Mouse (Mus musculus): ENCODE measurements at regions not wholly inside any gene's neighbourhood (a gene's known extent, or its start where the extent isn't known, plus 50 kb on each side); places are given as distances from the start of the nearest gene placed in this dataset.

DNA sequence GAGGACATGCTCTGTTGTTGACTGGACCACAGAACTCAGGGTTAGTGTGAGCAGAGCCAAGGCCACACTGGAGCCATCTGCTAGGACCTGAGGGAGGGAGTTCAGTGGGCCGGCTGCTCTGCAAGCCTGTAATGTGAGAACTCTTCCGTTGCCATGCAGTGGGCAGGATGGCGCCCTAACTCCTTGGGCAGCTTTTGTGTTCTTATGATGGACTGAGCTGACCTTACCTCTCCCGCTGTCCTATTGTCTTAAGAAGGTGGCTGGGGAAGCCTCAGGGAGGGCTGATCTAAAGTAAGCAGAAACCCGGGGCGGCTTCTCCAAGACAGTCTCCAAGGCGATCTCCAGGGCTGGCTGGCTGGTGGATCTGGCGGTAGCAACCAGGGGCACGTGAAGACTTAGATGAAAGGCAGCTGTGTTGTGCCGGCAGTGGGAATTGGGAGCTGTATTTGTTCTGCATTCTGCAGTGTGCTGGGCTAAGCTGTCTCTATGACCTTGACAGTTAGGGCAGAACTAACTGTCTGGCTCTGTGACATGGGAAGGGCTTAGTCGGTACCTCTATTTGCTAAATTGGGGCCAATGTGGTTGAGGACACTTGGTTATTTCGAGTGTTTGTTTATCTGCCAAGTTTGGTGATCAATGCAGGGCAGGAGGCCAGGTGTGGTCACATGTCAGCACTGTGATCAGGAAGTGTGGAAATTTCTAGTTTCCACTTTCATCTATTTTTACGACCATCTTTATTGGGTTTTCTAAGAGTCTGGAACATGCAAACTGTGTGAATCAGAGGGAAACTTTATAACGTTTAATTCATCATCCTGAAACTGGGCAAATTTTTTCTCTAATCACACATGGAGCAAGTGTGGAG, 843.1 kb upstream of the Car8 start:
- peak; percentile 64 to 75 for DNase-seq

- peak; percentile 28 to 42 for DNase-seq
Observed at GRCm38 (mm10) chr4:9080821-9081493, 842.1 kb upstream of the Car8 start.

- DNase-seq = peak in 1 of 2 experiments; percentile 24
Observed at GRCm38 (mm10) chr4:9079828-9080245, 841.0 kb upstream of the Car8 start.

GRCm38 (mm10) chr4:9074447-9074846, 835.6 kb upstream of the Car8 start:
- DNase-seq = no peak

DNA sequence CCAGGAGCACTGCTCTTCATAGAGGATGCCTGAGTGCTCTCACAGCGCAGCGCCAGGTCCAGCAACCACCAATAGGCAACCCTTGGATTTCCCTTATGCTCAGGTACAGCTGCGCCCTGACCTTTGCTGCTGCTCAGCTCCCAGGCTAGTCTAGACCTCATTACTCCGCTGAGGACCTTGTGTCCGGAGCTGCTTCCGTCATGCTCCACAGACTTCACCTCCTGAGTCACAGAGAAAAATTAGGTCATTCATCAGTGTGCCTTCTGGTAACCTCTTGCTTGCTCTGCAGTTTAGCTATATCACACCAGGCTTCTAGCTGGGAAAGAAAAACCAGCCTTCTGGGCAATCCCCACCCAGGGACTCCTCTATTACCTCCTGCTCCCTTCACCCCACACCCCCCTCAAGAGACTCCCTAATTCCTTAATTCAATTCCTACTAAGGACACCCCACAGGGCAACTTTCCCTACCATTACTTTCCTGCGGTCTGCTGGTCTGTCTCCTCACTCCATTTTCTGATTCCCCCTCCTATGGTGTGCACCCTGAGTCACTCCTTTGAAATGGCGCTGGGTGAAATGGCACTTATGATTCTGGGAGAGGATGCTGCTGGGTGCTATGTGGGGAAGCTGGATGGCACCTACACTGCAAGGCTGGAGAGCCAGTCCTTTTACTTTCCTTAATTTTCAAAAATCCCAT, 835.0 kb upstream of the Car8 start:
- peak; percentile 55 to 64 for DNase-seq

DNA sequence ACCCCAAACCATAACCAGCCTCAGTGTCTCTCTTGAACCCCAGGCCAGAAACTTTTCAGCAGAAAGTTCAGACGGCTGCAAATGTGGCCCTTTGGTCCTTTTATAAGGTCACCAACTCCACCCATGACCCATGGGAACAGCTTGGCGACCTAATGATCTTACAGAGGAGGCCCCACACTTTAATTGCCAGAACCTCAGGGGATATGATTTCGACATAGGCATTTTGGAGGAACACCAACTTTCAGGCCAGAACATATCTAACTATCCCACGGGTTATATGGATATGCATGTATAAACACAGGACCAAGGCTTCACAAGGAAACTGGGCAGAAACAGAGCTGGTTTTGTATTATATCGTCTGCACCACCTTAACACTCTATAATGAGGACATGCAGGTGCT, 833.5 kb upstream of the Car8 start:
- DNase-seq = no peak

GRCm38 (mm10) chr4:9067874-9068273, 829.0 kb upstream of the Car8 start:
- DNase-seq = no peak

DNA sequence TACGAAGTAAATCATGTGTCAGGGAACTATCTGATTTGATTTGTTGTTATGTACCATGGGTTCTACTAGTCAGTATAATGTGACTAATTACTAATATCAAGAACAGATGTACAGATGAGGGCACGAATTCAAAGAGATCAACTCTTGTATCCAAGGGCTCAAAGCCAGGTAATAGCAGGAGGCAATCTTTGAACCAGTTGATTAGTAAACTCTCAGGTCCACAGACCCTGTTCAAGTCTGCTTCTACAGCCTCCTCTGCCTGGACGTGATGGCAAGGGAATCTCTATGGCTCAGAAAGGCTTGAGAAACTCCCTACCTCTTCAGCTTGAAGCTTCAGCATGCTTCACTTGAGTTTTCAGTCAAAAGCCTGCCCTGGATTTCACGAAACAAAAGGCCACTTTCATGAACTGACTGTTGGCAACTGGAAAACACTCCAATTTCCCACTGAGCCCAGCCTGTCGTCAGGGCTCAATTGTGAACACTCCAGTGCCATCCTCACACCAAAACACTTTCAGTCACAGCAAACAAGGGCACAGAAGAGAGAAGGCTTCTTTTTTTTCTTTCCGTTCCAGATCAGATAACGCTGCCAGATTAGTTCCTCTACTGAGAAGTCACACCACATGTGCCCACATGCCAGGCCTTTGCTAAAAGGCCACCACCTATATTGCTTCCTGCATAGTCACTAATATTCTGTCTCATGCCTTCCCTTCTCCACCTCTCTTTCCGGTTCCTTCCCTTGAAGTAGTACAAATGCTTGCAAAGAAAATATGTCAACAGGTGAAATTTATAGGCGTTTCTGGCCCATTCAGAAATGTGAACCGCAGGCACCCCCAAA, 827.4 kb upstream of the Car8 start:
- DNase-seq = no peak

DNA sequence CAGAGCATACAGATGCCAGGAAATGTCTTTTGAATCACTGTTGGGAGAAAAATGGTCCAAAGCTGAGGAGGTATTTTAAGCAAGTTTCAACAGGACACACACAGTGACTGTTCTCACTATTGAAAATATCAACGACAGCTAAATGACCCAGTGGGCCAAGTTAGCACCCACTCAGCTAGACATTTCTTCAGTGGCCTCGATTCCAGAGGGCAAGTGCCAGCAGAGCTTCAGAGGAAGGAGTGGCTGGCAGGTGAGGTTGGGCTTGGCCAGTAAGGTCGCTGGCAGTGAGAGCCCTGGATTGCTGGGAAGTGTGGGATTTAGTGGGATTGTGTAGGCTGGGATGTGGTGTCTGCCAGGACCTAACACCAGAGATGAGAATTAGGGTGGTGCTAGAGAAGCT, 823.1 kb upstream of the Car8 start:
- DNase-seq = no peak

DNA sequence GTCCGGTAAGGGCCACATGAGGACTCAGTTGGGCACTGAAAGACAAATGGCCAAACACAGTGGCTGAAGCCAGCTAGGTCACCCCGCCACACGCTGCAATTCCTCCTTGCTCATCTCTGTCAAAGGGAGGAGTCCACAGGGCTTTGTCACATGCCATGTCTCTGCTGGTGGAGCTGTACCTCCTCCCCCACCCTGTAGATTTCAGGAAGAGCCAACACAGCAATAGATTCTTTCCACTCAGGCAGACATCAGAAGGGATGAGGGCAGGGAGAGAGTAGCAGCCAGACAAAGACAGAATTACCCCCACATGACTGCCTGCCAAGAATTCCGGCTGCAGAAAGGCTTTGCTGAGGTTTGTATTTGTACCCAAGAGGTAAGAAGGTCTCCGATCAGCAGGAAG, 821.4 kb upstream of the Car8 start:
- no peak for DNase-seq

GRCm38 (mm10) chr4:9057676-9058075, 818.8 kb upstream of the Car8 start:
- DNase-seq = no peak

- DNase-seq = peak; percentile 24 to 29
Observed at GRCm38 (mm10) chr4:9057113-9057512, 818.3 kb upstream of the Car8 start.

GRCm38 (mm10) chr4:9055876-9056275, 817.0 kb upstream of the Car8 start:
- DNase-seq = peak; percentile 31 to 44

- DNase-seq = no peak
Observed at GRCm38 (mm10) chr4:9055266-9055820, 816.5 kb upstream of the Car8 start.

DNA sequence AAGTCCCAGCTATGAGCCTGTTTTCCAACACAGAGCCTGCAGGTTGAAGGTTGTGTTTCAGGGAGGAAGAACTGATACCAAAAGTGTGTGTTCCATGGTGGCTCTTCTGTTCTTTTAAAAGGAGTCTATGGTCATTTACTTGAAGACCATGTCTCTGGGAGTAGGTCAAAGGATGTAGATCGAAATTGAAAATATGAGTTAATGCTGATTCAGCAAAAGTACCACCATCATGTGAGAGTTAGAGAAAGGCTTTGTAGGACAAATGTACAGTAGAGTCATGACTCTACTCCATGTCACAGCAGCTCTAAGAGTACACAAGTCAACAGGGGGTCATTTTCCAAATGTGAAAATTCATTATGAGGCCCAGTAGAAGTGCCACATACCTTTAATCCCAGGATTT, 810.0 kb upstream of the Car8 start:
- DNase-seq = no peak

GRCm38 (mm10) chr4:9047151-9047550, 808.3 kb upstream of the Car8 start:
- DNase-seq = no peak

DNA sequence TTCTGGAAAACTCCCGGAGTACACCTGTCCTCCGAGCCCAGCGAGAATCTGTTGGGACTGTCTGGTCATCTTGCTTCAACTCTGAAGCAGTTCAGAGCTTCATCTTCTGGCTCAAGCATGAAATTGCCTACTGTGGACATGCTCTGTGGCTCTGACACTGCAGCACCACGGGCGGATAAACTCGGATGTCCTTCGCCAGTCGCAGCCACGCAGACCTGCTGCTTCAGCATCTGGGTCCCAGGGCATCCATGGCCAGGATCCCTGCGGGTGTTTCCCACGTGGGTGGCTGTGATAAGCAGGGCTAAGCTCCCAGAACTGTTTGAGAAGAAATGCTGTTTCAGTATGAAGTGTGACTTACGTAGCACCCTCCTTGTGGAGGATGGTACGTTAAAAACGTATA, 807.6 kb upstream of the Car8 start:
- peak; percentile 62 to 64 for DNase-seq

DNA sequence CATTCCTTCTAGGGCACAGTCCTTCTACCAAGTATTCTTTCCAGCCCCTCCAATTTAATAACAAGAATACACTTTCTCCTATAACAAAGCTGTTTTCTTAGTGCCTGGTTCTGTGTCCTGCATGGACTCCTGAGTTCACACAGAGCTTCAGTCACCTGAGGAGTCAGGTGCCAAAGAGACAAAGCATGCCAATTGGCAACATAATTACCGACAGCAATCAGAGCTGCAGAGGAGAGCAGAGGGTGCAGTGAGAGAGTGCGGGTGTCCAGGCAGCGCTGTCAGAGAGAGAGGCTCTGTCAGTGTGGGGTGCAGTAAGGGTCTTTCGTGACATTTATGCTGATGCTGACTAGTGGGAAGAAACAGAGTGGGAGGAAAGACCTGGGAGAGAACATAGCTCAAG, 807.2 kb upstream of the Car8 start:
- DNase-seq = peak; percentile 47 to 63

- DNase-seq = no peak
Observed at GRCm38 (mm10) chr4:9036005-9036404, 797.2 kb upstream of the Car8 start.

- DNase-seq = no peak
Observed at GRCm38 (mm10) chr4:9035350-9035749, 796.5 kb upstream of the Car8 start.

DNA sequence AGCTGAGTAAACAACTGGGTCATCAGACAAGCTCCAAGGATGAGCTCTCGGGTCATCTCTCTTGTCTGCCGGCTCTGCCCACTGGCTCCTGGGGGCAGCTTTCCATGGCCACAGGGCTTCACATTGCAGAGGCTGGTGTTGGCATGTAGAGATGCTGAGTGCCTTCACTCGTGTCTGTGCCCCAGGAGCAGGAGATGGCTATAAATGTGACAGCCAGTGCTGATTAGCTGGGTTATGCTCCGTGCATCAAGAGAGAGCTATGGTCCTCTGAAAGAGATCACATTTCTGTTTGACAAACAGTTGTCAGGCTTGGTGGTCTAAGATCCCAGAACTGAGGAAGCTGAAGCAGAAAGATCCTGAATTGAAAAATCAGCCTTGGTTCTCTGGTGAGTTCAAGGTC, 795.4 kb upstream of the Car8 start:
- DNase-seq = no peak

DNA sequence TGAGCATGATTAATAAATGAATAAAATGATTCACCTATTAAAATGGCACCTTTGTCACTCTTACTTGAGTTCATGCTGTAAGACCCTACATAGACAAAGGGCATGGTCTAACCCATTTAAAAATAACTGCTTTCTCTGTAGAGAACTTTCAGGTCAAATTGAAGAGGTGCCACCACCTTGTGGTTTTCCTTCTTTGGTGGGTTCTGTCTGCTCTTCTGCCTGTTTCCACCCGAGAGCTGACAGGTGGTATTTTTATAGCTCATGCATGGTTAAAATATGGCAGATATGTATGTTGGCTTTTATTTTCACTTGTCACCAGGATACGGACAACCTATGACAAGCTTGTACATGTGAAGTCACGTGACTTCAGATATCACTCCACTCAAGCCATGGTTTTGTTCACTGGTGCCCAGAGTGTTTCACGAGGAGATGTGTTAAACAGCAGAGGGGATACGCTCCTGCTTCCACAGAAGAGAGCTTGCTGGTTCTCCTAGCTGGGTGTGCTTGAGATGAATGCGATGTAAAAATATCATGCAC, 794.3 kb upstream of the Car8 start:
- no peak for DNase-seq

All from cerebellum, adult 18-20 months (tissue).